Mouse (Mus musculus): ENCODE data around the gene Rhbdl1. TPM values are rescaled to one million over a fixed set of nuclear protein-coding genes. Genes with fewer than 3 reads are reported as not detected.

Gene Rhbdl1
- total RNA-seq, 2 experiments from 2014 or later, result 43.0 to 44.8 TPM

- peak overlapping the region; percentile 95 for H3K27ac ChIP-seq
- peak overlapping the region; percentile 88 for H3K4me3 ChIP-seq
- no peak for DNase-seq (ENCODE audit: low spot score in 2 of 2)
- TF ChIP-seq CTCF (conservative IDR thresholded peaks at IDR 0.05), result peak; percentile 33
Measured at GRCm38 (mm10) chr17:25791320-25791842, 45.7 kb downstream of the Rhbdl1 start.

- DNase-seq (ENCODE audit: low spot score in 2 of 2), result no peak
- H3K27ac ChIP-seq, result no peak overlapping the region
- no peak for TF ChIP-seq CTCF (conservative IDR thresholded peaks at IDR 0.05)
- H3K4me3 ChIP-seq, result no peak overlapping the region
Measured at GRCm38 (mm10) chr17:25786781-25787504, 50.2 kb downstream of the Rhbdl1 start.

- peak within 1 kb of the TSS; percentile 65 for H3K4me3 ChIP-seq
- TF ChIP-seq CTCF (conservative IDR thresholded peaks at IDR 0.05), result no peak
- H3K27ac ChIP-seq, result peak within 1 kb of the TSS; percentile 90
- DNase-seq (ENCODE audit: low spot score in 2 of 2), result no peak
Measured at GRCm38 (mm10) chr17:25786280-25786679, 50.8 kb downstream of the Rhbdl1 start, which contains the start of gene Ccdc78. TSS of gene Ccdc78 (plus strand) at chr17:25786580.

- peak; percentile 94 to 96 for DNase-seq (ENCODE audit: low spot score in 2 of 2)
- Histone ChIP-seq H3K4me3 (peak within 1 kb of the TSS; percentile 65), H3K27ac (peak within 1 kb of the TSS; percentile 90)
- peak; percentile 19; the same call in 1 of the 2 replicates for TF ChIP-seq CTCF (conservative IDR thresholded peaks at IDR 0.05)
Measured at GRCm38 (mm10) chr17:25785281-25785745, 51.8 kb downstream of the Rhbdl1 start, which contains the start of gene Haghl. TSS of gene Haghl (minus strand) at chr17:25785673.

Small RNA genes within 50 kb of the gene (microRNA-seq; reads per million reads assigned to microRNA genes)
- gene Mir3082, result 1.8 to 3.2 reads per million in 2 experiments

Other genes with a start within 250 kb of the Rhbdl1 start
- gene Gng13, start 120.1 kb downstream of the Rhbdl1 start, total RNA-seq (2021), result 100 to 1,000 TPM; 106 to 122 TPM
- gene Chtf18, start 109.9 kb downstream of the Rhbdl1 start, total RNA-seq (2021), result 1 to 10 TPM; 1.2 to 1.8 TPM
- gene Rpusd1, start 109.6 kb downstream of the Rhbdl1 start, total RNA-seq (2021), result 10 to 100 TPM; 54.5 to 56.9 TPM
- not detected for gene Mslnl, start 101.3 kb downstream of the Rhbdl1 start, total RNA-seq (2021)
- under 1 TPM; 0.51 to 0.69 TPM for gene Msln, start 82.9 kb downstream of the Rhbdl1 start, total RNA-seq (2021)
- 10 to 100 TPM; 37.4 to 39.8 TPM for gene Narfl, start 63.5 kb downstream of the Rhbdl1 start, total RNA-seq (2021)
- 100 to 1,000 TPM; 116 to 117 TPM for gene Haghl, start 51.6 kb downstream of the Rhbdl1 start, total RNA-seq (2021)
- under 1 TPM; 0.49 to 0.51 TPM for gene Ccdc78, start 50.7 kb downstream of the Rhbdl1 start, total RNA-seq (2021)
- gene Fam173a, start 44.4 kb downstream of the Rhbdl1 start, total RNA-seq (2021), result 10 to 100 TPM; 83.0 to 89.3 TPM
- 1 to 10 TPM; 1.4 to 1.9 TPM for gene AC134908.4, start 41.6 kb downstream of the Rhbdl1 start, total RNA-seq (2021)
- gene Metrn, start 40.2 kb downstream of the Rhbdl1 start, total RNA-seq (2021), result 10 to 100 TPM; 76.9 to 80.3 TPM
- gene Fbxl16, start 28.2 kb downstream of the Rhbdl1 start, total RNA-seq (2021), result 100 to 1,000 TPM; 680 to 699 TPM
- gene Wdr24, start 13.7 kb downstream of the Rhbdl1 start, total RNA-seq (2021), result 10 to 100 TPM; 27.9 to 28.9 TPM
- gene Jmjd8, start 8.4 kb downstream of the Rhbdl1 start, total RNA-seq (2021), result 10 to 100 TPM; 58.0 to 61.1 TPM
- 100 to 1,000 TPM; 164 to 175 TPM for gene Stub1, start 3.9 kb downstream of the Rhbdl1 start, total RNA-seq (2021)
- gene Gm20683, start 4.5 kb upstream of the Rhbdl1 start, total RNA-seq (2021), result 10 to 100 TPM; 30.0 to 33.9 TPM
- gene Rhot2, start 7.6 kb upstream of the Rhbdl1 start, total RNA-seq (2021), result 100 to 1,000 TPM in 1 of 2 experiments, 10 to 100 TPM in 1; 95.9 to 107 TPM
- 10 to 100 TPM; 21.7 to 24.6 TPM for gene Wdr90, start 24.2 kb upstream of the Rhbdl1 start, total RNA-seq (2021)
- gene Mcrip2, start 31.5 kb upstream of the Rhbdl1 start, total RNA-seq (2021), result 10 to 100 TPM; 20.9 to 21.6 TPM
- 10 to 100 TPM; 39.0 to 39.9 TPM for gene Mettl26, start 37.8 kb upstream of the Rhbdl1 start, total RNA-seq (2021)
- 1 to 10 TPM; 1.7 to 2.8 TPM for gene Wfikkn1, start 43.6 kb upstream of the Rhbdl1 start, total RNA-seq (2021)
- gene Rab40c, start 82.4 kb upstream of the Rhbdl1 start, total RNA-seq (2021), result 10 to 100 TPM; 50.1 to 51.1 TPM
- 100 to 1,000 TPM; 120 TPM for gene Pigq, start 107.6 kb upstream of the Rhbdl1 start, total RNA-seq (2021)
- gene Nhlrc4, start 107.7 kb upstream of the Rhbdl1 start, total RNA-seq (2021), result 1 to 10 TPM; 1.3 to 1.5 TPM
- under 1 TPM; 0.41 to 0.64 TPM for gene A930017K11Rik, start 115.3 kb upstream of the Rhbdl1 start, total RNA-seq (2021)
- gene Capn15, start 148.5 kb upstream of the Rhbdl1 start, total RNA-seq (2021), result 10 to 100 TPM; 53.6 to 58.8 TPM
- gene Rab11fip3, start 232.3 kb upstream of the Rhbdl1 start, total RNA-seq (2021), result 100 to 1,000 TPM; 108 to 115 TPM